Mouse (Mus musculus) embryo, embryonic 11.5 days (tissue): Measurements from ENCODE around the gene E130116L18Rik.
A peak's percentile ranks its signal among the peaks of the same experiment; 100 is the strongest.
"Not testable (repeated sequence)": the region's sequence is repeated elsewhere in the genome, so short reads cannot be mapped to it uniquely, and the experiment has no call there.

Experiments used
- DNase-seq: peaks from one replicate; pipeline ENCODE4 v3.0.0-alpha.2; 2012; ENCODE audit warnings: low read depth, low spot score

E130116L18Rik gene

GRCm38 (mm10) chr5:25222752-25223702 lies at the start of gene E130116L18Rik:
E130116L18Rik (minus strand) TSS chr5:25223153.
- DNase-seq = peak; percentile 79

GRCm38 (mm10) chr5:25268258-25268888 lies 45.4 kb upstream of the E130116L18Rik start:
- no peak for DNase-seq

- DNase-seq = no peak
Observed at GRCm38 (mm10) chr5:25262266-25262665, 39.3 kb upstream of the E130116L18Rik start.

- no peak for DNase-seq
Observed at GRCm38 (mm10) chr5:25261452-25261851, 38.5 kb upstream of the E130116L18Rik start.

- no peak for DNase-seq
Observed at GRCm38 (mm10) chr5:25256686-25257085, 33.7 kb upstream of the E130116L18Rik start.

- no peak for DNase-seq
Observed at GRCm38 (mm10) chr5:25254491-25254890, 31.5 kb upstream of the E130116L18Rik start.

- DNase-seq = no peak
Observed at GRCm38 (mm10) chr5:25252825-25253544, 30.0 kb upstream of the E130116L18Rik start.

GRCm38 (mm10) chr5:25252423-25252822 lies 29.5 kb upstream of the E130116L18Rik start:
- no peak for DNase-seq

GRCm38 (mm10) chr5:25247036-25247435 lies 24.1 kb upstream of the E130116L18Rik start:
- no peak for DNase-seq

GRCm38 (mm10) chr5:25246473-25246865 lies 23.5 kb upstream of the E130116L18Rik start:
- DNase-seq = no peak

GRCm38 (mm10) chr5:25245806-25246472 lies 23.0 kb upstream of the E130116L18Rik start:
- no peak for DNase-seq

- no peak for DNase-seq
Observed at GRCm38 (mm10) chr5:25243101-25243500, 20.1 kb upstream of the E130116L18Rik start.

- not testable (repeated sequence) for DNase-seq
Observed at GRCm38 (mm10) chr5:25224377-25224776, 1.4 kb upstream of the E130116L18Rik start.

GRCm38 (mm10) chr5:25221604-25222003 lies 1.3 kb downstream of the E130116L18Rik start, which contains the start of gene Galnt11:
Galnt11 (plus strand) TSS chr5:25221904.
- DNase-seq = no peak

- no peak for DNase-seq
Observed at GRCm38 (mm10) chr5:25215006-25215405, 7.9 kb downstream of the E130116L18Rik start.

- DNase-seq = not testable (repeated sequence)
Observed at GRCm38 (mm10) chr5:25213216-25213615, 9.7 kb downstream of the E130116L18Rik start.

- DNase-seq = no peak
Observed at GRCm38 (mm10) chr5:25211872-25212271, 11.1 kb downstream of the E130116L18Rik start.

GRCm38 (mm10) chr5:25190521-25190920 lies 32.4 kb downstream of the E130116L18Rik start:
- no peak for DNase-seq

- no peak for DNase-seq
Observed at GRCm38 (mm10) chr5:25188802-25189201, 34.2 kb downstream of the E130116L18Rik start.

GRCm38 (mm10) chr5:25187727-25188126 lies 35.2 kb downstream of the E130116L18Rik start:
- DNase-seq = no peak

GRCm38 (mm10) chr5:25184594-25184993 lies 38.4 kb downstream of the E130116L18Rik start:
- no peak for DNase-seq
